Mouse (Mus musculus): Measurements from ENCODE around the gene Olfml3. TPM values are rescaled to one million over a fixed set of nuclear protein-coding genes. Genes with fewer than 3 reads are reported as not detected.
A peak's percentile ranks its signal among the peaks of the same experiment; 100 is the strongest.

Gene Olfml3
- 12.0 and 12.4 TPM in 2 replicates for polyA plus RNA-seq (2014; fragmentation: Nextera tagmentation; extraction: Ambion mirVana)

DNA sequence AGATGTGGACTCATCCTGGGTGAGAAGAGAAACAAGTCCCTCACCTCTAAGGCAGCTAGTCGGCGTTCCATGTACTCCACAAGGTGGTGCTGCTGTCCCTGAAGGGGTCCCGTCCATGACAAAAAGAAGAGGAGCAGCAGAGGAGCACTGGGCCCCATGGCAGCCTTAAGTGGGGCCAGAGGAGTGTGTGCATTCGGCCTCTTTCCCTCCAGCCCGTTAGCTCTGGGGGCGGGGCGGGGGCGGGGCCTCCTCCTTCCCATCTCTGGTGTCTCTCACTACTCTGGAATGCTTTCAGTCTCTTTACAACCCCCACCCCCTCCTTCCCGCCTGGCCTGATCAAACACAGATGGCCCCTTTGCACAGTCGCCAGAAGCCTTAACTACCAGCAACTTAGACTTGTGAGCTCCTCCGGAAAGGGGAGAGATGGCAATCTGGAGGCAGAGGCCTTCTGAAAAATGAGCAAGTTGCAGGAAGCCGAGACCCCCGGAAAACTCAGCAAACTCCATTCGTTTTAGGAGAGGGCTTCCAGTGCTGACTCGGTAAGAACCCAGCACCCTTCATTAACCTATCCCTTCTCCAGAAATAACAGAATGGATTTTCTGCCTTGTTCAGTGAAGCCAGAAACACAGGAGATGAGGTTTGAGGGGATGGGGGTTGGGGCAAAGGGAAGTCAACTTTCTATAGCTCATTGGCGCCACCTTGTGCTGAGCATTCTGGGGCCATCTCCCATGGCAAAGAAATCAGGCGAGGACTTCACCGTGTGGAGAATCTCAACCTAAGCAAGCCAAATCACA is at the start of gene Olfml3:
Olfml3 (minus strand) TSS at position 224 of the 794 bp plus-strand sequence.
- H3K4me3 ChIP-seq (replicated peaks; ENCODE audit: low read length) = peak within 1 kb of the TSS; percentile 11; the same call in 1 of the 2 replicates

DNA sequence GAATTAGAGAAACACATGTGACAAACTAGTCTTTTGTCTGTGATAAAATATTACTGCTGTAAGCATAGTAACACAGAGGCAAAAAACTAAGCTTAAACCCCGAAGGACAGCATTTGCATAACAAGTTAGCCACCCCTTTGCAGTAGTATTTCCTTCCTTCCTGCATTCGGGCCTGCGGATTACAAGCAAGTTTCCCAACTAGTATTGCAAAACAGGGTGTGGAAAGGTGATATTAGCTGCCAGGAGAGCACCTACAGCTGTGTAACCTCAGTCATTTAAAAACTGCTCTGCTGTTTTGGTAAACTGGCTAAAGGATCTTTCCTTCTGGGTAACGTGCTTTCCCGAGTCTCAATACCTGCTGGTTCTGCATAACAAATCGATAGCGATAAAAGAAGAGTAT is 49.4 kb upstream of the Olfml3 start:
- DNase-seq (ENCODE audit: low spot score) = no peak
- ATAC-seq (ENCODE audit: low FRiP score) = no peak
- WGBS = 68% methylated on average over 7 of the region's 7 CpGs
- H3K9ac ChIP-seq = no peak overlapping the region
- H3K36me3 ChIP-seq (replicated peaks; ENCODE audit: control insufficient read depth, insufficient read depth) = no peaks in the 10 kb centered on the region
- peaks cover 20% of the 10 kb centered on the region for H3K4me1 ChIP-seq (replicated peaks; ENCODE audit: control insufficient read depth, insufficient read depth, low read length)
- H3K9me3 ChIP-seq (ENCODE audit: control insufficient read depth, low read length) = no peaks in the 10 kb centered on the region
- no peak overlapping the region for H3K27ac ChIP-seq
- no peak overlapping the region for H3K4me2 ChIP-seq (replicated peaks)
- no peaks in the 10 kb centered on the region for H3K27me3 ChIP-seq (ENCODE audit: control insufficient read depth, insufficient read depth, low read length)
- no peak overlapping the region for H3K4me3 ChIP-seq (replicated peaks; ENCODE audit: low read length)

More for the DNA sequence above, at the start of gene Olfml3:
- DNase-seq (ENCODE audit: low spot score) (peak; percentile 91), ATAC-seq (ENCODE audit: low FRiP score) (peak; percentile 70)
- H3K9ac ChIP-seq = peak within 1 kb of the TSS; percentile 26; the same call in 1 of the 2 replicates
- under 1% methylated on average over 18 of the region's 18 CpGs for WGBS
- H3K4me1 ChIP-seq (replicated peaks; ENCODE audit: control insufficient read depth, insufficient read depth, low read length) = peaks cover 43% of the 10 kb centered on the region
- H3K4me2 ChIP-seq (replicated peaks) = peak within 1 kb of the TSS; percentile 49
- H3K36me3 ChIP-seq (replicated peaks; ENCODE audit: control insufficient read depth, insufficient read depth) = peaks cover 13% of the 10 kb centered on the region
- no peaks in the 10 kb centered on the region for H3K9me3 ChIP-seq (ENCODE audit: control insufficient read depth, low read length)
- peak within 1 kb of the TSS; percentile 79 for H3K27ac ChIP-seq
- no peaks in the 10 kb centered on the region for H3K27me3 ChIP-seq (ENCODE audit: control insufficient read depth, insufficient read depth, low read length)

DNA sequence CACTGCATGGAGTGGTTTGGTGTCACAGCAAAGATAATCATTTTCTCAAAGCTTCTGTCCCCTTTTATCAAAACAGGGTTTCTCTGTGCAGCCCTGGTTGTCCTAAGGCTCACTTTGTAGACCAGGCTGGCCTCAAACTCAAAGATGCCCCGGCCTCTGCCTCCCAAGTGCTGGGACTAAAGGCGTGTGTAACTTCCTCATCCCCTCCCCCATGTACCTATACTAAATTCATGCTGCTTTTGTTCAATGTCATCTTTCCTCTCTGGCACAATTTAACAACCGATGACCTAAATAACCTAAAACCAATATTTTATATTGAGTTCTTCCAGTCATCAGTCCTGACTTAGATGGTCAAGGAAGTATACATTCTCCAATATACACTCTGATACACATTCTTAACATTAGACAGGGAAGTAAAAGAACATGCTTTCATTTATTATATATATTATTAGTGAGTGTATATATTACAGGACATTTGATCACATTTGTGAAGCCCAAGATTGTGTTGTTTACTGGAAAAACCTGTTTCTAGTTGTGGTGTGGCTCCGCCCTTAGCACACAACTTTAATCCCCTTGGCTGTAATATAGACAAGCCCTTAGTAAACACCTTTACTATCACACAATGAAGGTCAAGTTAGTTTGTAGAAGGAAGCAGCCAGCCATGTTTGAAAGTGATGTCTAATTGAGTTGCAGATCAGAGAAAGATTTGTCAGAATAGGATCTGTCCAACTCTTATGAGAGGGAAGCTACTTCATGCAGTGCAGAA is 45.2 kb upstream of the Olfml3 start:
- no peak overlapping the region for H3K4me2 ChIP-seq (replicated peaks)
- H3K9ac ChIP-seq = no peak overlapping the region
- DNase-seq (ENCODE audit: low spot score) (no peak), ATAC-seq (ENCODE audit: low FRiP score) (no peak)
- no peaks in the 10 kb centered on the region; the same call in 1 of the 2 replicates for H3K4me1 ChIP-seq (replicated peaks; ENCODE audit: control insufficient read depth, insufficient read depth, low read length)
- H3K27ac ChIP-seq = no peak overlapping the region
- no peaks in the 10 kb centered on the region for H3K27me3 ChIP-seq (ENCODE audit: control insufficient read depth, insufficient read depth, low read length)
- H3K36me3 ChIP-seq (replicated peaks; ENCODE audit: control insufficient read depth, insufficient read depth) = peaks cover under 1% of the 10 kb centered on the region; the same call in 1 of the 2 replicates
- no peaks in the 10 kb centered on the region for H3K9me3 ChIP-seq (ENCODE audit: control insufficient read depth, low read length)
- WGBS = 93% methylated on average over 4 of the region's 4 CpGs
- no peak overlapping the region for H3K4me3 ChIP-seq (replicated peaks; ENCODE audit: low read length)

DNA sequence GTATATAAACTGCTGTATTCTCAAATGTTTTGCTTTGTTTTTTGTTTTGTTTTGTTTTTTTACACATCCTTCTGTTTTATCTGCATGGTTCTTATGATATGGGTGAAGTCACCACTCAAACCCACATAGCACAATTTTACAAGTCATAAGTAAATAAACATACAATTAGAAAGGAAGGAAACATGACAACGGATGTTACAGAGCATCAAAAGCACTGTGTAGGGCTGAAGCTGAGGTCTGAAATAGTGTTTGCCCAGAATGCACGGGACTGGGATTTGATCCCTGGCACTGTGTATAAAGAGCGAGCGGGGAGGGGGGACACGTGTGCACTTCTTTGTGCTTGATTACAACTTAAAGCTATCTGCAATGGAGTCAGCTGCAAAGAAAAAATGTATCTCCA is 43.0 kb upstream of the Olfml3 start:
- Histone ChIP-seq H3K9me3 (ENCODE audit: control insufficient read depth, low read length) (no peaks in the 10 kb centered on the region), H3K36me3 (replicated peaks; ENCODE audit: control insufficient read depth, insufficient read depth) (peaks cover 16% of the 10 kb centered on the region), H3K27me3 (ENCODE audit: control insufficient read depth, insufficient read depth, low read length) (no peaks in the 10 kb centered on the region), H3K4me2 (replicated peaks) (no peak overlapping the region), H3K27ac (no peak overlapping the region), H3K9ac (no peak overlapping the region), H3K4me3 (replicated peaks; ENCODE audit: low read length) (no peak overlapping the region), H3K4me1 (replicated peaks; ENCODE audit: control insufficient read depth, insufficient read depth, low read length) (no peaks in the 10 kb centered on the region; the same call in 1 of the 2 replicates)
- WGBS = 83% methylated on average over 5 of the region's 5 CpGs
- DNase-seq (ENCODE audit: low spot score) (no peak), ATAC-seq (ENCODE audit: low FRiP score) (no peak)

DNA sequence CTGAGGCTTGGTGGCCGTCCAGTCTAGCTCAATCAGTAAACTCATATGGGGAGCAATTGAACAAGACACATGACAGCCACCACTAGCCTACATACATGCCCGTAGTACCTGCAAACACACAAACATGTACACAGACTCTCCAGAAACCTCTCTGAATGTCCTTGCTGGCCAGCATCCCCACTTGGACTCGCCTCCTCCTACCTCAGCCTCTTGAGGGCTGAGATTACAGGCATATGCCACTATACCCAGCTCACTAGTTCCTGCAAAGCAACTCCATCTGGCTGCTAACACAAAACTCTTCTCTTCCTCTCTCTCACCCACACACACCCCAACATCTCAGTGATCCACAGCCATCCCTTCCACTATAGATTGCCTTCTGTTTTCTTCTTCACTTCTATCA is 42.5 kb upstream of the Olfml3 start:
- H3K27me3 ChIP-seq (ENCODE audit: control insufficient read depth, insufficient read depth, low read length) = no peaks in the 10 kb centered on the region
- H3K9me3 ChIP-seq (ENCODE audit: control insufficient read depth, low read length) = no peaks in the 10 kb centered on the region
- no peak overlapping the region for H3K9ac ChIP-seq
- ATAC-seq (ENCODE audit: low FRiP score) (no peak), DNase-seq (ENCODE audit: low spot score) (no peak)
- no peaks in the 10 kb centered on the region; the same call in 1 of the 2 replicates for H3K4me1 ChIP-seq (replicated peaks; ENCODE audit: control insufficient read depth, insufficient read depth, low read length)
- no peak overlapping the region for H3K27ac ChIP-seq
- H3K4me3 ChIP-seq (replicated peaks; ENCODE audit: low read length) = no peak overlapping the region
- H3K36me3 ChIP-seq (replicated peaks; ENCODE audit: control insufficient read depth, insufficient read depth) = peaks cover 20% of the 10 kb centered on the region
- WGBS = 95% methylated on average over 3 of the region's 3 CpGs
- H3K4me2 ChIP-seq (replicated peaks) = no peak overlapping the region

DNA sequence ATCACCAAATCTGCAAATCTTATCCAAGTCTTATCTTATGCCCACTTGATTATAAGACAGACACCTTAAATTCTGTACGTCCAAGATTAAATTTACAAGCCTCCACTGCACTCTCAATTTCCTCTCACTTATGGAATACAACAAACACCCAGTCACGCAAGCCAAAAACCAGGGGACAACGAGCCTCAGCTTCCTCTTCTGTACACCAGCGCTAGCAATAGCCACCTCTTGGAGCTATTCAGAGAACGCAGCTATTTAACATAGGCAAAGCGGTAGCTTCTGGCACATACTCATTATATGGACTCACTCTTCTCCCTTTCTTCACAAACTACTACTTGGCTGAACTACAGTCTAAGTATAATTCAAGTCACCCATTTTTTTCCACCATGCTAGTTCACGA is 41.4 kb upstream of the Olfml3 start:
- no peak overlapping the region for H3K27ac ChIP-seq
- no peaks in the 10 kb centered on the region for H3K9me3 ChIP-seq (ENCODE audit: control insufficient read depth, low read length)
- 85% methylated on average over 7 of the region's 7 CpGs for WGBS
- H3K27me3 ChIP-seq (ENCODE audit: control insufficient read depth, insufficient read depth, low read length) = no peaks in the 10 kb centered on the region
- no peak for DNase-seq (ENCODE audit: low spot score)
- no peak overlapping the region for H3K9ac ChIP-seq
- no peak overlapping the region for H3K4me3 ChIP-seq (replicated peaks; ENCODE audit: low read length)
- H3K4me2 ChIP-seq (replicated peaks) = no peak overlapping the region
- H3K4me1 ChIP-seq (replicated peaks; ENCODE audit: control insufficient read depth, insufficient read depth, low read length) = no peaks in the 10 kb centered on the region; the same call in 1 of the 2 replicates
- peaks cover 20% of the 10 kb centered on the region for H3K36me3 ChIP-seq (replicated peaks; ENCODE audit: control insufficient read depth, insufficient read depth)
- ATAC-seq (ENCODE audit: low FRiP score) = no peak

DNA sequence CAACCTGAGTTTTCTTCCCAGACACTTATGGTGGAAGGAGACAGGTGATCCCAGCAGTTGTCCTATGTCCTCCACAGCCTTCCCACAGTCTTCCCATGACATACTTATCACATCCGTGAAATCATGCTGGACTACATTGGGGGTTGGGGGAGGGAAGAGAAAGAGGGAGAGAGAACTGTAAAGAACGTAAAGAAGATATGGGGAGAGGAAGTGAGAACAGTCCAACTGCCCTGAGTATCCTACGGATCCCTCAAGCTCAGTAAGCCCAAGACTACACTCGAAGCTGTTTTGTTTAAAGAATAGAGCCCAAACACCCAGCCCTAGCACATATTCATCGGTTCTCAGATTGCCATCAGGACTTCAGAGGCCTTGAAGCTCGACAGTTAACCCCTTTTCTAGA is 40.9 kb upstream of the Olfml3 start:
- H3K27ac ChIP-seq = no peak overlapping the region
- H3K36me3 ChIP-seq (replicated peaks; ENCODE audit: control insufficient read depth, insufficient read depth) = peaks cover 20% of the 10 kb centered on the region
- no peak overlapping the region for H3K4me3 ChIP-seq (replicated peaks; ENCODE audit: low read length)
- no peaks in the 10 kb centered on the region for H3K27me3 ChIP-seq (ENCODE audit: control insufficient read depth, insufficient read depth, low read length)
- DNase-seq (ENCODE audit: low spot score) (no peak), ATAC-seq (ENCODE audit: low FRiP score) (no peak)
- no peak overlapping the region for H3K4me2 ChIP-seq (replicated peaks)
- H3K9ac ChIP-seq = no peak overlapping the region
- 91% methylated on average over 6 of the region's 6 CpGs for WGBS
- no peaks in the 10 kb centered on the region; the same call in 1 of the 2 replicates for H3K4me1 ChIP-seq (replicated peaks; ENCODE audit: control insufficient read depth, insufficient read depth, low read length)
- H3K9me3 ChIP-seq (ENCODE audit: control insufficient read depth, low read length) = no peaks in the 10 kb centered on the region

DNA sequence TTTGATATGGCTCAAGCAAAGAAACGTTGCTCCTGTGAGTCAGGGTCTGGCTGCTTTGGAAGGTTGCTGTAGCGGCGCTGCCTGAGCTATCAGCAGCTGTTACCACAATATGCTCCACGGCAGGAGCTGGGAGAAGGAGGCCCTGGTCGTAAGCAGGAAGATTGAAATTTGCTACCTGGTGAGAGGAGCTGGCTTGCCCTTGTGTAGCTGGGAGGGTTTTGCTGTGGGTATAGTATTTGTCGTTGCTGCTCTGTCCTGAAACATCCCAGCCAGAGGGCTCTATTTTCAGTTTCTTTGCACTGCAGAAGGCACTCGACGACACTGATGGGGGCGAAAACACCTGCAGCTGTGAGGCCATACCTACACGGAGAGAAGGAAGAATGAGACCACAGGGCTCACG is 40.1 kb upstream of the Olfml3 start:
- no peak for ATAC-seq (ENCODE audit: low FRiP score)
- DNase-seq (ENCODE audit: low spot score) = no peak
- Histone ChIP-seq H3K9me3 (ENCODE audit: control insufficient read depth, low read length) (no peaks in the 10 kb centered on the region), H3K9ac (no peak overlapping the region), H3K36me3 (replicated peaks; ENCODE audit: control insufficient read depth, insufficient read depth) (peaks cover 25% of the 10 kb centered on the region), H3K4me2 (replicated peaks) (no peak overlapping the region), H3K27me3 (ENCODE audit: control insufficient read depth, insufficient read depth, low read length) (no peaks in the 10 kb centered on the region), H3K27ac (no peak overlapping the region), H3K4me3 (replicated peaks; ENCODE audit: low read length) (no peak overlapping the region), H3K4me1 (replicated peaks; ENCODE audit: control insufficient read depth, insufficient read depth, low read length) (no peaks in the 10 kb centered on the region; the same call in 1 of the 2 replicates)
- 88% methylated on average over 11 of the region's 11 CpGs for WGBS

DNA sequence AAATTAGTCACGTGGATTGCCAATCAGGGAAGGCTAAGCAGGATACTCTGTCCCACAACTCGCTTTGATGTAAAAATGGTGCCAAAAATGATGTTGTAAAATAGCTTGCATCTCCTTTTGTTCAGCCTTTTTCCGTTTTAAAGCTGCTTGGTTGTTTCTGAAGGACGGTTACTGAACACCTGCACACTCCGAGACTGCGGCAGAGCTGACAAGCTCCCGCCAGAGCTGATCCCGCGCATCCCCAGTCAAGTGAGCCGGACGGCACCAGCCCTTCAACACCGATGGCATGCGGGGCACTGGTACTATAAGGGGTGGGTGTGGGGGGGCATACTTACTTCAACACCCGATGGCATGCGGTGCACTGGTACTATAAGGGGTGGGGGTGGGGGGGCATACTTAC is 36.2 kb upstream of the Olfml3 start:
- Histone ChIP-seq H3K4me2 (replicated peaks) (no peak overlapping the region), H3K27me3 (ENCODE audit: control insufficient read depth, insufficient read depth, low read length) (no peaks in the 10 kb centered on the region), H3K4me3 (replicated peaks; ENCODE audit: low read length) (no peak overlapping the region), H3K4me1 (replicated peaks; ENCODE audit: control insufficient read depth, insufficient read depth, low read length) (no peaks in the 10 kb centered on the region), H3K36me3 (replicated peaks; ENCODE audit: control insufficient read depth, insufficient read depth) (peaks cover 28% of the 10 kb centered on the region), H3K9ac (no peak overlapping the region), H3K27ac (no peak overlapping the region), H3K9me3 (ENCODE audit: control insufficient read depth, low read length) (no peaks in the 10 kb centered on the region)
- DNase-seq (ENCODE audit: low spot score) (no peak), ATAC-seq (ENCODE audit: low FRiP score) (no peak)
- 85% methylated on average over 15 of the region's 15 CpGs for WGBS

Data from hindbrain, embryonic 14.5 days (tissue).